Mouse (Mus musculus) kidney, adult 8-10 months (tissue): ENCODE results near the gene Smoc1.

ENCODE experiments used
- DNase-seq, 2 experiments: peaks; one replicate each; pipeline ENCODE4 v3.0.0; 2022

The Smoc1 gene

GRCm38 (mm10) chr12:81026277-81026994 is at the start of gene Smoc1:
Gene Smoc1, plus strand, starts transcription at chr12:81026808.
- DNase-seq = peak; percentile 4 to 40

GRCm38 (mm10) chr12:80982326-80982725 is 44.3 kb upstream of the Smoc1 start:
- DNase-seq = peak; percentile 24 to 72

GRCm38 (mm10) chr12:80983695-80984094 is 42.9 kb upstream of the Smoc1 start:
- no peak for DNase-seq

- DNase-seq = no peak
Measured at GRCm38 (mm10) chr12:80986628-80987027, 40.0 kb upstream of the Smoc1 start.

GRCm38 (mm10) chr12:80988286-80988685 is 38.3 kb upstream of the Smoc1 start:
- DNase-seq = no peak

- no peak for DNase-seq
Measured at GRCm38 (mm10) chr12:80990901-80991445, 35.6 kb upstream of the Smoc1 start.

GRCm38 (mm10) chr12:80991806-80992205 is 34.8 kb upstream of the Smoc1 start:
- DNase-seq = no peak

- no peak for DNase-seq
Measured at GRCm38 (mm10) chr12:80992540-80993122, 34.0 kb upstream of the Smoc1 start.

- DNase-seq = no peak
Measured at GRCm38 (mm10) chr12:80993773-80994172, 32.8 kb upstream of the Smoc1 start.

GRCm38 (mm10) chr12:80995326-80995725 is 31.3 kb upstream of the Smoc1 start:
- DNase-seq = no peak

GRCm38 (mm10) chr12:80997652-80998051 is 29.0 kb upstream of the Smoc1 start:
- no peak for DNase-seq

GRCm38 (mm10) chr12:80998528-80999221 is 27.9 kb upstream of the Smoc1 start:
- no peak for DNase-seq

GRCm38 (mm10) chr12:81000924-81001323 is 25.7 kb upstream of the Smoc1 start:
- no peak for DNase-seq

- DNase-seq = no peak
Measured at GRCm38 (mm10) chr12:81002841-81003635, 23.6 kb upstream of the Smoc1 start.

GRCm38 (mm10) chr12:81009813-81010212 is 16.8 kb upstream of the Smoc1 start:
- DNase-seq = no peak

- DNase-seq = no peak
Measured at GRCm38 (mm10) chr12:81011994-81012393, 14.6 kb upstream of the Smoc1 start.

- DNase-seq = no peak
Measured at GRCm38 (mm10) chr12:81013496-81013895, 13.1 kb upstream of the Smoc1 start.

- no peak for DNase-seq
Measured at GRCm38 (mm10) chr12:81017624-81018023, 9.0 kb upstream of the Smoc1 start.

- no peak for DNase-seq
Measured at GRCm38 (mm10) chr12:81018516-81019279, 7.9 kb upstream of the Smoc1 start.

- DNase-seq = no peak
Measured at GRCm38 (mm10) chr12:81019280-81019935, 7.2 kb upstream of the Smoc1 start.

- no peak for DNase-seq
Measured at GRCm38 (mm10) chr12:81024407-81024806, 2.2 kb upstream of the Smoc1 start.

- no peak for DNase-seq
Measured at GRCm38 (mm10) chr12:81024993-81025392, 1.6 kb upstream of the Smoc1 start.
